Mouse (Mus musculus) adrenal gland, adult 8-10 months (tissue): Measurements from ENCODE around the gene Nek11. TPM values are rescaled to one million over a fixed set of nuclear protein-coding genes. Genes with fewer than 3 reads are reported as not detected.
"Not testable (repeated sequence)": the region's sequence is repeated elsewhere in the genome, so short reads cannot be mapped to it uniquely, and the experiment has no call there.

Experiments used
- DNase-seq: peaks from one replicate; pipeline ENCODE4 v3.0.0; 2022
- total RNA-seq, 4 experiments: library from RNA; stranded (reverse); gene quantifications; 2 replicates each; pipeline ENCODE4 v1.2.4; 2022

Nek11 gene
- total RNA-seq, 4 experiments from 2014 or later, result 0.24 to 0.87 (median 0.77) TPM; not detected in 1

DNA sequence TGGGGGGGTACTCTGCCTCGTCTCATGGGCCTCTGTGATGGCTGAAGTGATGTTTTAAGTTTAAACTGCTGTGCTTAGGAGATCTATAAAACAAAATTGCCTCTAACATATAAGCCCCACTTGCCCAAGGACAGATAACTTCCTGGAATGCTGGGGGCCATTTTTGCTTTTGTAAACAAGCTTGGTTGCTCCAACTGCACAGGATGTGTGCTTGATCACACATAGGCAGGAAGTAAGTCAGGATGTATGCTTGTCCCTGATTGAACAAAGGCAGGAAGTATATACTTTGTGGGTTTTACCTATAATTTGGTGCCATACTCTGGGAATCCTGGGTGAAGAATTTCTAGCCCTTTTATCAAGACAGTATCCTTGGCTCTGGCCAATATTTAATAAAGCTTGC is 258.9 kb downstream of the Nek11 start:
- DNase-seq, result no peak

DNA sequence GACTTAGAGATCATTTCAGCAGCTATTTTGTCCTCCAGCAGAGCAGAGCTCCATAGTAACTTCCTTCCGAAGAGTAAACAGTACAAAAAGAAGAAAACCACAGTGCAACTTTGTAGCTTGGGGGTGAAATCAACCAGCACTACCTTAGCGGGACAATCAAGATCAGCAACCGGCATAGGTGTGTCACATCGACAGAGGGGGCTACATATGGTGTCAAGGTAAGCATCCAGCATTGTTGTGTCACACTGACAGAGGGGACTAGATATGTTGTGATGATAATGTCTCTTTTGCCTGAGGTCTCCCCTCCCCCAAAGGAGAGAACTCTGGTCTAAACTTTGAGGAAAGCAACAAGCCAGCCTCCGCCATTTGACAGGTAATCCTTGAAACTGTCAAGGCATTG is 260.8 kb downstream of the Nek11 start:
- DNase-seq, result no peak

- DNase-seq, result no peak
Measured at GRCm38 (mm10) chr9:105132002-105132367, 263.3 kb downstream of the Nek11 start.

DNA sequence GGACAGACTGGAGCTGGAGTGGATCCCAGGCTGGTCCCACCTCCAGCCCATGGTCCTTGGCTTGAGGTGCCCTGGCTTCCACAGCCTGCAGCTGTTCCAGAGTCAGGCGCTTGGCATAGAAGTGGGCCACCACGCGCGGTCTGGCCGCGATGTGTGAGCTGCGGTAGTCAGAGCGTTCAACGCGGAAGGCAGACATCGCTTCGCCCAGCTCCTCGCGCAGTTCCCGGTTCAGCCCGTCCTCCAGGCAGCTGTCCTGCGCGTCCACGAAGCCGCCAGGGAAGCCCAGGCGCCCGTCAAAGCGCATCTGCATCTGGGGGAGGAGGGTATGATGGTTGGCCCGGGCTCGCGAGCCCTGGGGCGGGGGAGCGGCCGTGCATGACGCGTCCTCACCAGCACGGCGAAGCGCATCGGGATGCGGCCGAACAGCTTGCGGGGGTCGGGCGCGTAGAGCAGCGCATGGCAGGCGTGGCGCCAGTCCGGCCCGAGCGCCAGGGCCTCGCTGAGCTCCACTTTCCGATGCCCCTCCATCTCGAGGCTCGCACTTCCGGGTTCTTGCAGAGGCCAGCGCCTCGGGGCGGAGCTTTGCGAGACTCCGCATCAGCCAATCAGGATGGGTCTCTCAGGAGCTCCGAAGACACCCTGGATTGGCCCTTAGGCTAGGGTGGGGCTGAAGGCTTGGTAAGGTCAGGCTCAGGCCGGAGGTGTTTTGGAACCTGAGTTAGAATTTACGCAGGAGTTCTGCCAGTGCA is 263.9 kb downstream of the Nek11 start, which contains the start of gene Nudt16:
Gene Nudt16, minus strand, starts transcription at position 572 of the 749 bp plus-strand sequence.
- peak; percentile 92 for DNase-seq

DNA sequence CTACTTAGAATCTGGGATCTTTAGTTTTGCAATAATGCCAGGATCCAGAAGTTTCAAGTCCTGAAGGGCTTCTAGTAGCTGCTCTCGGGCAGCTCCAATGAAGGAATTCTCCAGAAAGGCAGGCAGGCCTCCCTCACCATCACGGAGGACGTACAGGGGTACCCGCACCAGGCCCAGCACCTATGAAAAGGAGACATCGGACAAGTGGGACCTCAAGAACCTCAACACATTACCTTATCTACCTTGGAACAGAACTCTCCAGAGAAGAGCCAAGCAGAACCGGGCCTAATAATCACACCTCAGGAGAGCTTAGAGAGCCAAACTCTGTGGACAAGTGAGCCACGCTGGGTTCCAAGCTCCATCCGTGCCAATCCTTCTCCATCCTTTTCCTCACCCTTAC is 265.0 kb downstream of the Nek11 start:
- no peak for DNase-seq

DNA sequence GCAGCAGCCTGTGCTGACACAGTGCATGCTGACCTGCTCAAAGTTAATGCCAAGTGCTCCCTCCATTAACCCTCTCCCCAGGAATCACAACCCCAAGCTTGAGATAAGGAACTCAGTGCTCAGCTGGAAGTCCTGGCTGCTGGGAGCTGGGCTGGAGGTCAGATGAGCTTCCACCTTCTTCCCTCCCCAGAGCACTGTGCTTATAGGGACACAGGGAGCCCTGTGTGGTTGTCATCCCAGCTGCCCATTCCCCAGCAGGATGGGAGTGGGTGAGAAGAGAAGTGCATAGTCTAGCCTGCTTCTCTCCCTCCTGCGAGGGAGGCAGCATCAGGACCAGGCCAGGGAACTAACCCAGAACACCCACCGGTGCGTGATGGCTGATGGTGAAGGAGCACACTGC is 270.1 kb downstream of the Nek11 start:
- DNase-seq, result not testable (repeated sequence)

Other genes with a start within 250 kb of the Nek11 start
- gene Aste1, start 132 bp downstream of the Nek11 start, total RNA-seq, result 10 to 100 TPM; 10.0 to 14.0 (median 10.4) TPM
- 10 to 100 TPM; 71.0 to 90.9 (median 89.5) TPM for gene Atp2c1, start 131.8 kb upstream of the Nek11 start, total RNA-seq
- 10 to 100 TPM; 39.9 to 48.7 (median 45.2) TPM for gene Pik3r4, start 247.5 kb upstream of the Nek11 start, total RNA-seq